Mouse (Mus musculus) E14TG2a.4 (cell line): ENCODE measurements at regions not wholly inside any gene's neighbourhood (a gene's known extent, or its start where the extent isn't known, plus 50 kb on each side); places are given as distances from the start of the nearest gene placed in this dataset.

ENCODE experiments used
- H3K27me3 ChIP-seq: 2 replicates; pipeline ENCODE4 v1.6.1; 2014; ENCODE audit warnings: low read length, control low read depth; ENCODE audit not compliant: insufficient read depth
- H3K36me3 ChIP-seq: 2 replicates; pipeline ENCODE4 v1.6.1; 2014; ENCODE audit warnings: low read length, control low read depth; ENCODE audit not compliant: insufficient read depth
- H3K4me1 ChIP-seq: replicated peaks from 2 replicates; pipeline ENCODE4 v1.6.1; 2014; ENCODE audit warnings: low read depth, low read length, control low read depth
- H3K4me3 ChIP-seq: replicated peaks from 2 replicates; pipeline ENCODE4 v1.5.1; 2014; ENCODE audit warnings: mild to moderate bottlenecking, low read length
- H3K9me3 ChIP-seq: 2 replicates; pipeline ENCODE4 v1.6.1; 2014; ENCODE audit warnings: low read length, control low read depth
- CTCF ChIP-seq: conservative IDR thresholded peaks from 2 replicates; pipeline ENCODE4 v1.5.1; 2014; ENCODE audit warnings: low read length
- NANOG ChIP-seq: IDR thresholded peaks from 2 replicates; pipeline ENCODE4 v1.6.1; 2014; ENCODE audit warnings: borderline replicate concordance, low read length, mixed read lengths
- POU5F1 ChIP-seq: IDR thresholded peaks from 2 replicates; pipeline ENCODE4 v1.6.1; 2014; ENCODE audit warnings: low read length, borderline replicate concordance

GRCm38 (mm10) chr2:45486530-45486929 is 369.3 kb upstream of the Zeb2 start:
- no peaks in the 10 kb centered on the region; the same call in 1 of the 2 replicates for H3K4me1 ChIP-seq
- H3K4me3 ChIP-seq, result no peak overlapping the region

GRCm38 (mm10) chr2:45485477-45485876 is 368.3 kb upstream of the Zeb2 start:
- no peaks in the 10 kb centered on the region; the same call in 1 of the 2 replicates for H3K4me1 ChIP-seq
- no peaks in the 10 kb centered on the region for H3K36me3 ChIP-seq
- H3K4me3 ChIP-seq, result no peak overlapping the region
- no peaks in the 10 kb centered on the region for H3K9me3 ChIP-seq
- H3K27me3 ChIP-seq, result no peaks in the 10 kb centered on the region
- TF ChIP-seq NANOG, result no peak
- no peak for TF ChIP-seq POU5F1
- no peak for TF ChIP-seq CTCF

More at GRCm38 (mm10) chr2:45486530-45486929, 369.3 kb upstream of the Zeb2 start:
- no peaks in the 10 kb centered on the region for H3K27me3 ChIP-seq
- no peaks in the 10 kb centered on the region for H3K36me3 ChIP-seq
- TF ChIP-seq NANOG (no peak), POU5F1 (no peak), CTCF (no peak)
- H3K9me3 ChIP-seq, result no peaks in the 10 kb centered on the region

- no peaks in the 10 kb centered on the region for H3K9me3 ChIP-seq
- no peaks in the 10 kb centered on the region for H3K27me3 ChIP-seq
- no peaks in the 10 kb centered on the region for H3K36me3 ChIP-seq
- H3K4me3 ChIP-seq, result no peak overlapping the region
- no peak for TF ChIP-seq POU5F1
- no peak for TF ChIP-seq CTCF
- no peak for TF ChIP-seq NANOG
- H3K4me1 ChIP-seq, result no peaks in the 10 kb centered on the region; the same call in 1 of the 2 replicates
Observed at GRCm38 (mm10) chr2:45480671-45481070, 363.5 kb upstream of the Zeb2 start.

GRCm38 (mm10) chr2:45475996-45476395 is 358.8 kb upstream of the Zeb2 start:
- no peaks in the 10 kb centered on the region for H3K27me3 ChIP-seq
- H3K4me1 ChIP-seq, result no peaks in the 10 kb centered on the region
- TF ChIP-seq CTCF, result no peak
- TF ChIP-seq POU5F1, result no peak
- TF ChIP-seq NANOG, result no peak
- H3K36me3 ChIP-seq, result no peaks in the 10 kb centered on the region
- H3K4me3 ChIP-seq, result no peak overlapping the region
- H3K9me3 ChIP-seq, result no peaks in the 10 kb centered on the region

- no peak for TF ChIP-seq CTCF
- no peak for TF ChIP-seq POU5F1
- TF ChIP-seq NANOG, result no peak
Observed at GRCm38 (mm10) chr2:45464306-45464705, 347.1 kb upstream of the Zeb2 start.

GRCm38 (mm10) chr2:45459410-45459809 is 342.2 kb upstream of the Zeb2 start:
- no peaks in the 10 kb centered on the region for H3K36me3 ChIP-seq
- H3K27me3 ChIP-seq, result no peaks in the 10 kb centered on the region
- H3K9me3 ChIP-seq, result peaks cover 16% of the 10 kb centered on the region
- no peak overlapping the region for H3K4me3 ChIP-seq
- H3K4me1 ChIP-seq, result no peaks in the 10 kb centered on the region
- no peak for TF ChIP-seq NANOG
- no peak for TF ChIP-seq POU5F1
- no peak for TF ChIP-seq CTCF

More at GRCm38 (mm10) chr2:45464306-45464705, 347.1 kb upstream of the Zeb2 start:
- Histone ChIP-seq H3K4me3 (no peak overlapping the region), H3K27me3 (no peaks in the 10 kb centered on the region), H3K4me1 (no peaks in the 10 kb centered on the region), H3K36me3 (no peaks in the 10 kb centered on the region), H3K9me3 (no peaks in the 10 kb centered on the region)

GRCm38 (mm10) chr2:45454811-45455210 is 337.6 kb upstream of the Zeb2 start:
- Histone ChIP-seq H3K27me3 (no peaks in the 10 kb centered on the region), H3K9me3 (peaks cover 18% of the 10 kb centered on the region), H3K4me3 (no peak overlapping the region), H3K36me3 (no peaks in the 10 kb centered on the region), H3K4me1 (no peaks in the 10 kb centered on the region)
- no peak for TF ChIP-seq POU5F1
- no peak for TF ChIP-seq CTCF
- no peak for TF ChIP-seq NANOG

- Histone ChIP-seq H3K4me3 (no peak overlapping the region), H3K9me3 (no peaks in the 10 kb centered on the region), H3K36me3 (no peaks in the 10 kb centered on the region), H3K27me3 (no peaks in the 10 kb centered on the region), H3K4me1 (no peaks in the 10 kb centered on the region)
- TF ChIP-seq POU5F1 (no peak), CTCF (no peak), NANOG (no peak)
Observed at GRCm38 (mm10) chr2:45439146-45439545, 322.0 kb upstream of the Zeb2 start.

GRCm38 (mm10) chr2:45438739-45439138 is 321.5 kb upstream of the Zeb2 start:
- Histone ChIP-seq H3K4me3 (no peak overlapping the region), H3K36me3 (no peaks in the 10 kb centered on the region)

More at GRCm38 (mm10) chr2:45438739-45439138, 321.5 kb upstream of the Zeb2 start:
- H3K9me3 ChIP-seq, result no peaks in the 10 kb centered on the region
- no peaks in the 10 kb centered on the region for H3K27me3 ChIP-seq
- no peak for TF ChIP-seq NANOG
- TF ChIP-seq CTCF, result no peak
- TF ChIP-seq POU5F1, result no peak
- no peaks in the 10 kb centered on the region for H3K4me1 ChIP-seq
